Mouse (Mus musculus) forebrain, embryonic 13.5 days (tissue): Measurements from ENCODE around the gene Gm20388. TPM values are rescaled to one million over a fixed set of nuclear protein-coding genes. Genes with fewer than 3 reads are reported as not detected.

ENCODE experiments used
- ATAC-seq: fragments of 200-750 bp; cut with Nextera tagmentation; 2 replicates; pipeline ENCODE4 v1.8.0; 2017
- H3K27ac ChIP-seq: fragments of 300-500 bp; sonication (generic); 2 replicates; pipeline ENCODE4 v1.5.1; 2015; ENCODE audit warnings: inconsistent platforms, mild to moderate bottlenecking, moderate library complexity
- H3K27me3 ChIP-seq: fragments of 300-500 bp; sonication (generic); 2 replicates; pipeline ENCODE4 v1.6.1; 2015; ENCODE audit warnings: mild to moderate bottlenecking, inconsistent platforms
- H3K36me3 ChIP-seq: fragments of 300-500 bp; sonication (generic); 2 replicates; pipeline ENCODE4 v1.6.1; 2015; ENCODE audit warnings: mild to moderate bottlenecking, inconsistent platforms; ENCODE audit not compliant: poor library complexity, severe bottlenecking
- H3K4me1 ChIP-seq: fragments of 300-500 bp; sonication (generic); 2 replicates; pipeline ENCODE4 v1.6.1; 2015; ENCODE audit warnings: inconsistent platforms
- H3K4me2 ChIP-seq: fragments of 300-500 bp; sonication (generic); 2 replicates; pipeline ENCODE4 v1.6.1; 2015; ENCODE audit warnings: inconsistent platforms, mild to moderate bottlenecking, moderate library complexity
- H3K4me3 ChIP-seq: fragments of 300-500 bp; sonication (generic); 2 replicates; pipeline ENCODE4 v1.5.1; 2015; ENCODE audit warnings: mild to moderate bottlenecking, inconsistent platforms
- H3K9ac ChIP-seq: fragments of 300-500 bp; sonication (generic); 2 replicates; pipeline ENCODE4 v1.6.1; 2015; ENCODE audit warnings: mild to moderate bottlenecking, inconsistent platforms
- H3K9me3 ChIP-seq: fragments of 300-500 bp; sonication (generic); replicated peaks from 2 replicates; pipeline ENCODE4 v1.6.1; 2016; ENCODE audit warnings: inconsistent platforms
- WGBS: fragments of 180-500 bp; shearing (Covaris S2); methylation state at CpG from one replicate; pipeline ENCODE4 v1.1.7; 2015; 5-methylcytosine and 5-hydroxymethylcytosine counted together
- polyA plus RNA-seq: library from polyadenylated mRNA; unstranded; fragments of >200 nt; fragmentation: Nextera tagmentation; extraction: Ambion mirVana; gene quantifications from 2 replicates; pipeline ENCODE4 v1.2.1, GENCODE M21; 2015

Gm20388 gene
- polyA plus RNA-seq, 1 experiment from 2014 or later = 5.6 TPM

- 34% methylated on average over 13 of the region's 13 CpGs for WGBS
- Histone ChIP-seq H3K27ac (no peak overlapping the region), H3K4me3 (peak overlapping the region; percentile 96), H3K9ac (peak overlapping the region; percentile 89; the same call in 1 of the 2 replicates), H3K36me3 (peaks cover 19% of the 10 kb centered on the region), H3K27me3 (no peaks in the 10 kb centered on the region), H3K4me1 (peaks cover 27% of the 10 kb centered on the region), H3K4me2 (peak overlapping the region; percentile 56), H3K9me3 (no peaks in the 10 kb centered on the region)
- peak; percentile 28 for ATAC-seq
These were observed 2465.2 kb downstream of the Gm20388 start for GRCm38 (mm10) chr8:122375751-122376364.

- H3K9me3 ChIP-seq = no peaks in the 10 kb centered on the region
- peak; percentile 95 for ATAC-seq
- H3K4me3 ChIP-seq = peak within 1 kb of the TSS; percentile 96
- peaks cover 22% of the 10 kb centered on the region for H3K36me3 ChIP-seq
- H3K4me2 ChIP-seq = peak within 1 kb of the TSS; percentile 91
- no peaks in the 10 kb centered on the region for H3K27me3 ChIP-seq
- WGBS = under 1% methylated on average over 98 of the region's 107 CpGs
- H3K4me1 ChIP-seq = peaks cover 27% of the 10 kb centered on the region
- H3K27ac ChIP-seq = peak within 1 kb of the TSS; percentile 86
- peak within 1 kb of the TSS; percentile 89 for H3K9ac ChIP-seq
These were observed 2466.0 kb downstream of the Gm20388 start, which contains the start of gene Zc3h18 for GRCm38 (mm10) chr8:122376365-122377231. Zc3h18 (plus strand) TSS chr8:122376609.

GRCm38 (mm10) chr8:122383039-122383438, 2472.4 kb downstream of the Gm20388 start:
- Histone ChIP-seq H3K36me3 (peaks cover 73% of the 10 kb centered on the region), H3K9me3 (no peaks in the 10 kb centered on the region), H3K4me2 (no peak overlapping the region), H3K4me1 (peaks cover 16% of the 10 kb centered on the region), H3K27ac (no peak overlapping the region), H3K4me3 (no peak overlapping the region), H3K9ac (no peak overlapping the region), H3K27me3 (no peaks in the 10 kb centered on the region)
- ATAC-seq = no peak
- WGBS = 85% methylated on average over 4 of the region's 4 CpGs

GRCm38 (mm10) chr8:122389357-122389756, 2478.7 kb downstream of the Gm20388 start:
- 84% methylated on average over 3 of the region's 3 CpGs for WGBS
- Histone ChIP-seq H3K9ac (no peak overlapping the region), H3K27ac (no peak overlapping the region), H3K4me2 (no peak overlapping the region), H3K4me1 (no peaks in the 10 kb centered on the region), H3K4me3 (no peak overlapping the region), H3K36me3 (peaks cover 83% of the 10 kb centered on the region), H3K9me3 (no peaks in the 10 kb centered on the region), H3K27me3 (no peaks in the 10 kb centered on the region)
- no peak for ATAC-seq

- Histone ChIP-seq H3K4me1 (no peaks in the 10 kb centered on the region), H3K9me3 (no peaks in the 10 kb centered on the region), H3K27ac (no peak overlapping the region), H3K4me3 (no peak overlapping the region), H3K27me3 (no peaks in the 10 kb centered on the region), H3K4me2 (no peak overlapping the region), H3K36me3 (peaks cover 79% of the 10 kb centered on the region), H3K9ac (no peak overlapping the region)
- no peak for ATAC-seq
- 92% methylated on average over 3 of the region's 3 CpGs for whole genome bisulfite sequencing
These were observed 2480.1 kb downstream of the Gm20388 start for GRCm38 (mm10) chr8:122390758-122391157.

- no peaks in the 10 kb centered on the region for H3K4me1 ChIP-seq
- H3K9me3 ChIP-seq = no peaks in the 10 kb centered on the region
- no peak for ATAC-seq
- H3K27me3 ChIP-seq = no peaks in the 10 kb centered on the region
- no peak overlapping the region for H3K9ac ChIP-seq
- no peak overlapping the region for H3K4me2 ChIP-seq
- no peak overlapping the region for H3K4me3 ChIP-seq
- H3K36me3 ChIP-seq = peaks cover 73% of the 10 kb centered on the region
- no peak overlapping the region for H3K27ac ChIP-seq
These were observed 2483.1 kb downstream of the Gm20388 start for GRCm38 (mm10) chr8:122393717-122394116.

- no peak overlapping the region for H3K4me2 ChIP-seq
- H3K27ac ChIP-seq = no peak overlapping the region
- H3K36me3 ChIP-seq = peaks cover 76% of the 10 kb centered on the region
- no peaks in the 10 kb centered on the region for H3K9me3 ChIP-seq
- no peaks in the 10 kb centered on the region for H3K4me1 ChIP-seq
- no peak overlapping the region for H3K4me3 ChIP-seq
- 82% methylated on average over 6 of the region's 6 CpGs for whole genome bisulfite sequencing
- no peak for ATAC-seq
- no peaks in the 10 kb centered on the region for H3K27me3 ChIP-seq
- H3K9ac ChIP-seq = no peak overlapping the region
These were observed 2484.7 kb downstream of the Gm20388 start for GRCm38 (mm10) chr8:122395291-122395690.

GRCm38 (mm10) chr8:122398186-122398585, 2487.5 kb downstream of the Gm20388 start:
- 97% methylated on average over 9 of the region's 9 CpGs for WGBS
- Histone ChIP-seq H3K9ac (no peak overlapping the region), H3K4me2 (no peak overlapping the region), H3K27me3 (no peaks in the 10 kb centered on the region), H3K27ac (no peak overlapping the region), H3K9me3 (no peaks in the 10 kb centered on the region), H3K36me3 (peaks cover 85% of the 10 kb centered on the region), H3K4me3 (no peak overlapping the region), H3K4me1 (no peaks in the 10 kb centered on the region)
- no peak for ATAC-seq

- Histone ChIP-seq H3K9me3 (no peaks in the 10 kb centered on the region), H3K27me3 (no peaks in the 10 kb centered on the region), H3K4me2 (no peak overlapping the region), H3K4me1 (no peaks in the 10 kb centered on the region), H3K27ac (no peak overlapping the region), H3K36me3 (peaks cover 99% of the 10 kb centered on the region), H3K9ac (no peak overlapping the region), H3K4me3 (no peak overlapping the region)
- ATAC-seq = no peak
- WGBS = 91% methylated on average over 9 of the region's 9 CpGs
These were observed 2494.6 kb downstream of the Gm20388 start for GRCm38 (mm10) chr8:122405146-122405805.

GRCm38 (mm10) chr8:122407678-122408077, 2497.0 kb downstream of the Gm20388 start:
- Histone ChIP-seq H3K4me1 (no peaks in the 10 kb centered on the region), H3K36me3 (peaks cover 99% of the 10 kb centered on the region), H3K4me2 (no peak overlapping the region), H3K9me3 (no peaks in the 10 kb centered on the region), H3K4me3 (no peak overlapping the region), H3K27me3 (no peaks in the 10 kb centered on the region), H3K9ac (no peak overlapping the region), H3K27ac (no peak overlapping the region)
- 95% methylated on average over 7 of the region's 7 CpGs for WGBS
- no peak for ATAC-seq

- H3K4me3 ChIP-seq = no peak overlapping the region
- no peaks in the 10 kb centered on the region for H3K4me1 ChIP-seq
- H3K36me3 ChIP-seq = peaks cover 98% of the 10 kb centered on the region
- no peak overlapping the region for H3K27ac ChIP-seq
- WGBS = 86% methylated on average over 9 of the region's 9 CpGs
- H3K27me3 ChIP-seq = no peaks in the 10 kb centered on the region
- H3K9me3 ChIP-seq = no peaks in the 10 kb centered on the region
- H3K4me2 ChIP-seq = no peak overlapping the region
- H3K9ac ChIP-seq = no peak overlapping the region
- ATAC-seq = no peak
These were observed 2503.7 kb downstream of the Gm20388 start for GRCm38 (mm10) chr8:122414311-122414710.

- no peaks in the 10 kb centered on the region for H3K4me1 ChIP-seq
- no peaks in the 10 kb centered on the region for H3K27me3 ChIP-seq
- H3K9ac ChIP-seq = no peak overlapping the region
- WGBS = 90% methylated on average over 6 of the region's 6 CpGs
- no peak overlapping the region for H3K27ac ChIP-seq
- peaks cover 90% of the 10 kb centered on the region for H3K36me3 ChIP-seq
- H3K9me3 ChIP-seq = no peaks in the 10 kb centered on the region
- no peak overlapping the region for H3K4me3 ChIP-seq
- ATAC-seq = no peak
- H3K4me2 ChIP-seq = no peak overlapping the region
These were observed 2504.9 kb downstream of the Gm20388 start for GRCm38 (mm10) chr8:122415554-122415953.
